Mouse (Mus musculus) E14TG2a.4 (cell line): ENCODE measurements around the gene Elmo1.

ENCODE experiments used
- CTCF ChIP-seq: conservative IDR thresholded peaks from 2 replicates; pipeline ENCODE4 v1.5.1; 2014; ENCODE audit warnings: low read length
- NANOG ChIP-seq: IDR thresholded peaks from 2 replicates; pipeline ENCODE4 v1.6.1; 2014; ENCODE audit warnings: borderline replicate concordance, low read length, mixed read lengths

DNA sequence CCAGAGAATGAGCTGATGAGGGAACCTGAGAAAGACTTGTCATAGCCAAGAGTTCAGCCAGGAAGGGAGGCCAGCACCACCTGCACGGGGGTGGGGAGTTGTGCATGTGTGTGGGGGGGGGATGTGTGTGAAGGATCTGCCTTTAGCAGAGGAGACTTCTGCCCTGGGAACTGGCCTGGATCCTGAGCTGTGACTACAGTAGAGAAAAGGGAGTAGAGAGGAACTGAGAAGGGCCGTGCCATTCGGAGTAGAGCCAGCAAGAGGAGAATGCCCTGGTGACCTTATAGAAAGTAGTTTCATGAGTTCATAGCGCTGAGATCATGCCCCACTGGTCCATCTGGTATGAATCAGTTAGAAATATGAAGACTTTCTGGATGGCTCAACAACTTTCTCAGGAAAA is 215.2 kb downstream of the Elmo1 start:
- no peak for TF ChIP-seq CTCF
- no peak for TF ChIP-seq NANOG
